In genomic region chr4:7222922-7223321, GRCm38 (mm10) we compare ENCODE assay signal across 13 mouse cellular contexts.
"Had no signal": no experiment of that assay in that cellular context is flagged by ENCODE, and none has a peak within 500 bp of the region (broad histone marks: within the 10 kb centered on the region; RNA-seq: fewer than 3 reads in every experiment).

No protein-coding gene starts in this region.

- DNase-seq: kidney, adult 8-10 months; kidney, postnatal 10 days; kidney, postnatal 4 days; left cerebral cortex, postnatal 4 days; lung, adult 18-20 months; right cerebral cortex, postnatal 4 days; spleen, adult 18-20 months; thymus, adult 18-20 months; thymus, postnatal 14 days had no signal

- H3K4me3 ChIP-seq: layer of hippocampus, adult 2 months; limb, embryonic 13.5 days; neural tube, embryonic 13.5 days had no signal

- H3K9me3 ChIP-seq: limb, embryonic 13.5 days; neural tube, embryonic 13.5 days had no signal

- H3K27ac ChIP-seq: layer of hippocampus, adult 2 months; limb, embryonic 13.5 days; liver, embryonic 14.5 days; neural tube, embryonic 13.5 days had no signal

- H3K27me3 ChIP-seq: limb, embryonic 13.5 days; neural tube, embryonic 13.5 days had no signal

- H3K36me3 ChIP-seq: limb, embryonic 13.5 days; neural tube, embryonic 13.5 days had no signal

- H3K4me1 ChIP-seq: limb, embryonic 13.5 days; neural tube, embryonic 13.5 days had no signal

- H3K9ac ChIP-seq: limb, embryonic 13.5 days; liver, embryonic 14.5 days; neural tube, embryonic 13.5 days had no signal

- H3K4me2 ChIP-seq: limb, embryonic 13.5 days; neural tube, embryonic 13.5 days had no signal
